Mouse (Mus musculus): ENCODE results near the gene Armc10.

GRCm38 (mm10) chr5:21610996-21611395 lies 34.6 kb upstream of the Armc10 start:
- TF ChIP-seq CTCF (IDR thresholded peaks at IDR 0.05; ENCODE audit: low read depth) = no peak
- no peak for TF ChIP-seq EP300 (IDR thresholded peaks at IDR 0.05; ENCODE audit: low read depth)
